Mouse (Mus musculus): ENCODE data around the gene Peg3. TPM values are rescaled to one million over a fixed set of nuclear protein-coding genes. Genes with fewer than 3 reads are reported as not detected.

The Peg3 gene
- total RNA-seq, 2 experiments from 2014 or later: not detected

GRCm38 (mm10) chr7:6727351-6728121 is 2.7 kb downstream of the Peg3 start:
- ATAC-seq (replicated peaks; ENCODE audit: low FRiP score, poor library complexity, severe bottlenecking): no peak

- ATAC-seq (replicated peaks; ENCODE audit: low FRiP score, poor library complexity, severe bottlenecking): no peak
These were observed 20.8 kb downstream of the Peg3 start for GRCm38 (mm10) chr7:6709396-6709795.

GRCm38 (mm10) chr7:6708451-6709180 is 21.6 kb downstream of the Peg3 start:
- ATAC-seq (replicated peaks; ENCODE audit: low FRiP score, poor library complexity, severe bottlenecking): no peak

GRCm38 (mm10) chr7:6707416-6708015 is 22.7 kb downstream of the Peg3 start:
- no peak for ATAC-seq (replicated peaks; ENCODE audit: low FRiP score, poor library complexity, severe bottlenecking)

- no peak for ATAC-seq (replicated peaks; ENCODE audit: low FRiP score, poor library complexity, severe bottlenecking)
These were observed 31.0 kb downstream of the Peg3 start for GRCm38 (mm10) chr7:6699230-6699629.

GRCm38 (mm10) chr7:6696241-6697045 is 33.8 kb downstream of the Peg3 start, which contains the start of gene Zim1:
Gene Zim1 (minus strand): TSS chr7:6696450.
- ATAC-seq (replicated peaks; ENCODE audit: low FRiP score, poor library complexity, severe bottlenecking): no peak

GRCm38 (mm10) chr7:6685511-6685910 is 44.7 kb downstream of the Peg3 start:
- ATAC-seq (replicated peaks; ENCODE audit: low FRiP score, poor library complexity, severe bottlenecking): no peak

GRCm38 (mm10) chr7:6666726-6667125 is 63.5 kb downstream of the Peg3 start:
- ATAC-seq (replicated peaks; ENCODE audit: low FRiP score, poor library complexity, severe bottlenecking): no peak

GRCm38 (mm10) chr7:6663430-6663829 is 66.8 kb downstream of the Peg3 start:
- no peak for ATAC-seq (replicated peaks; ENCODE audit: low FRiP score, poor library complexity, severe bottlenecking)

- ATAC-seq (replicated peaks; ENCODE audit: low FRiP score, poor library complexity, severe bottlenecking): no peak
These were observed 70.6 kb downstream of the Peg3 start for GRCm38 (mm10) chr7:6659605-6660004.

GRCm38 (mm10) chr7:6658606-6659005 is 71.6 kb downstream of the Peg3 start:
- ATAC-seq (replicated peaks; ENCODE audit: low FRiP score, poor library complexity, severe bottlenecking): no peak

Other genes starting within 250 kb of the Peg3 start
- not detected in 2 replicates for gene Olfr5, start 243.5 kb downstream of the Peg3 start, total RNA-seq (2015; ENCODE audit: low replicate concordance)
- not detected in 2 replicates for gene Olfr5, start 243.5 kb downstream of the Peg3 start, total RNA-seq (2017; ENCODE audit: low replicate concordance)
- not detected in 2 replicates for gene Olfr1347, start 230.7 kb downstream of the Peg3 start, total RNA-seq (2015; ENCODE audit: low replicate concordance)
- gene Olfr1347, start 230.7 kb downstream of the Peg3 start, total RNA-seq (2017; ENCODE audit: low replicate concordance): not detected in 2 replicates
- not detected in 2 replicates for gene Olfr1348, start 221.7 kb downstream of the Peg3 start, total RNA-seq (2015; ENCODE audit: low replicate concordance)
- gene Olfr1348, start 221.7 kb downstream of the Peg3 start, total RNA-seq (2017; ENCODE audit: low replicate concordance): not detected in 2 replicates
- gene Olfr1349, start 207.5 kb downstream of the Peg3 start, total RNA-seq (2015; ENCODE audit: low replicate concordance): not detected in 2 replicates
- gene Olfr1349, start 207.5 kb downstream of the Peg3 start, total RNA-seq (2017; ENCODE audit: low replicate concordance): not detected in 2 replicates
- not detected in 2 replicates for gene Olfr1350, start 165.6 kb downstream of the Peg3 start, total RNA-seq (2015; ENCODE audit: low replicate concordance)
- gene Olfr1350, start 165.6 kb downstream of the Peg3 start, total RNA-seq (2017; ENCODE audit: low replicate concordance): not detected in 2 replicates
- not detected in 2 replicates for gene Zim1, start 34.0 kb downstream of the Peg3 start, total RNA-seq (2015; ENCODE audit: low replicate concordance)
- gene Zim1, start 34.0 kb downstream of the Peg3 start, total RNA-seq (2017; ENCODE audit: low replicate concordance): not detected in 2 replicates
- gene Usp29, start 147 bp upstream of the Peg3 start, total RNA-seq (2015; ENCODE audit: low replicate concordance): not detected in 2 replicates
- not detected in 2 replicates for gene Usp29, start 147 bp upstream of the Peg3 start, total RNA-seq (2017; ENCODE audit: low replicate concordance)

Measured in erythroid progenitor cell, adult 5-6 weeks (primary cell).